23 mouse cellular contexts compared by ENCODE assay signal in the genomic region with DNA sequence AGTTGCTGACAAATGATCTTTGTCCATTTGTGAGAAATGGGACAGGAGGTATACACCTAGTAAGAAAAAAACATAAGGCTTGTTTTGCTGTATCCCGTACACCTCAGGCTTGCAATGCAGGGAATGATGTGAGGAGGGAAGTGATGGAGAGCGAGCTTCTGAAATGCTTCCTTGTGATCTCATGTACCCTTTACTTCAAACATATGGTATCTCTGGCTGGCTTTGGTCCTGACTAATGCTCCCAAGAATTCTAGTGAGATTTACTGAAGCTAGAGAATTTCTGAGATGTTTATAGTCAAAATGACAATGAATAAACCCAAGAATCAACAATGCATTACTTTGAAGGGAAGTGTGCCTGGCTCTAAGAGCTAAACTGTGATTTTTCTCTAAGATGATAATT.
"Had no signal": no experiment of that assay in that cellular context is flagged by ENCODE, and none has a peak within 500 bp of the region (broad histone marks: within the 10 kb centered on the region; RNA-seq: fewer than 3 reads in every experiment).

No protein-coding gene starts in this region.

- H3K4me3 ChIP-seq: gastrocnemius, adult 2 months; heart, embryonic 10.5 days; heart, embryonic 12.5 days; hindbrain, embryonic 13.5 days; hindbrain, embryonic 15.5 days; kidney, embryonic 15.5 days; left cerebral cortex, adult 2 months; limb, embryonic 13.5 days; limb, embryonic 15.5 days; liver, embryonic 12.5 days had no signal

- H3K4me2 ChIP-seq: heart, embryonic 12.5 days; hindbrain, embryonic 13.5 days; hindbrain, embryonic 15.5 days; kidney, embryonic 15.5 days; limb, embryonic 13.5 days; limb, embryonic 15.5 days; liver, embryonic 12.5 days had no signal

- H3K27me3 ChIP-seq: heart, embryonic 12.5 days; hindbrain, embryonic 13.5 days; hindbrain, embryonic 15.5 days; kidney, embryonic 15.5 days; limb, embryonic 13.5 days; limb, embryonic 15.5 days; liver, embryonic 12.5 days had no signal

- H3K9ac ChIP-seq: heart, embryonic 12.5 days; hindbrain, embryonic 13.5 days; hindbrain, embryonic 15.5 days; kidney, embryonic 15.5 days; limb, embryonic 13.5 days; limb, embryonic 15.5 days; liver, embryonic 12.5 days; liver, embryonic 14.5 days had no signal

- H3K9me3 ChIP-seq: heart, embryonic 10.5 days; heart, embryonic 12.5 days; hindbrain, embryonic 13.5 days; hindbrain, embryonic 15.5 days; kidney, embryonic 15.5 days; limb, embryonic 13.5 days; limb, embryonic 15.5 days; liver, embryonic 12.5 days had no signal

- H3K36me3 ChIP-seq: hindbrain, embryonic 15.5 days; liver, embryonic 12.5 days had no signal

- H3K4me1 ChIP-seq: heart, embryonic 10.5 days; heart, embryonic 12.5 days; kidney, embryonic 15.5 days; limb, embryonic 15.5 days; liver, embryonic 12.5 days had no signal

- DNase-seq: gastrocnemius, adult 2 months; gastrocnemius, postnatal 10 days; gastrocnemius, postnatal 25 days; heart, adult 18-20 months; heart, postnatal 10 days; kidney, adult 11 months; kidney, adult 2 months; kidney, adult 9 months; kidney, postnatal 14 days; kidney, postnatal 36 days; left cerebral cortex, postnatal 4 days had no signal

- ATAC-seq: hindbrain, postnatal 0 days; liver, embryonic 12.5 days had no signal

- H3K27ac ChIP-seq: gastrocnemius, adult 2 months; heart, embryonic 10.5 days; hindbrain, embryonic 13.5 days; hindbrain, embryonic 15.5 days; hindbrain, postnatal 0 days; kidney, embryonic 15.5 days; kidney, postnatal 0 days; left cerebral cortex, adult 2 months; limb, embryonic 13.5 days; limb, embryonic 15.5 days; liver, embryonic 12.5 days; liver, embryonic 14.5 days had no signal
